ENCODE assay signal across 8 mouse cellular contexts in the genomic region with DNA sequence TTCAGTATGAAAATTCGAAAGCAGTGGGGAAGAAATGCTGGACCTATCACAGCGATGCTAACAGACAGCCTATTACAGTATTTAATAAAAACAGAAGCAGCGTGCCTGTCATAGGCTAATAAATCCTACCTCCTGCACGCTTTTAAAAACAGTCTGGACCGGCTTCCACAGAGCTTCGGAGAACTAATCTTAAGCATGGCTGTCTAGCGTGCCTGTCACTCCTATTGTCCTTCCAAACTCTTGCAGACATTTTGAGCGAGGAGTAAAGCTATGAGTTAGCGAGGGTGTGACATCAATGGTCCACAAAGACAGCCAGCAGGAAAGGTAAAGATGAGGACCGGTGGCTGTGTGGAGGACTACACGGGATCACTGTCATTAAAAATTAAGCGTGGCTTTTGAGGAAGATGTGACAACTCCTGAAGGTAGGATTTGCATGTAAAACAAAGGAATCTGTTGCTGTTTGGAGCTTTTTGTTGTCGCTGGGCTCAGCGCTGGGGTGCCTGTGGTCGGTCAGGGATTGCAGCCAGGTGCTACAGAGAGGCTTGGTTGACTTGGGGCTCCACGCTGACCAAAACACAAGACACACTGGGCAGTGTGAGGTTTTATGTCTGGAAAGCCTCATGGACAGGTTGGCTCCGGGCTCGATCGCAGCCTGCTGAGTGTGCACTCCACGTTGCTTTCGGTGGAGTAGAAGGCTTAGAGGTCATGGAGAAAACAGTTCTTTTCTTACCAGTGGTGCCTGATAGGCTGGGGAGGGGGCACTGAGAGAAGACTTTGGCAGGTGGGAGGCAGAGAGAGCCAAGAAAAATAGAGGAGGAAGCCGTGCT. TPM values are rescaled to one million over a fixed set of nuclear protein-coding genes. Genes with fewer than 3 reads are reported as not detected.
A peak's percentile ranks its signal among the peaks of the same experiment; 100 is the strongest.
DNase-seq lines count a peak whose midpoint lies in the region; ATAC-seq lines count a peak whose summit lies in the region.

A gene (plus strand): TSS at position 4 of the 827 bp plus-strand sequence.

- DNase-seq in adrenal gland, adult 2 months: peak; percentile 5
- DNase-seq in adrenal gland, adult 18-20 months (ENCODE audit: low spot score in 2 of 2): no peak
- peak; percentile 19 for DNase-seq in lung, postnatal 10 days
- no peak for DNase-seq in lung, postnatal 36 days
- no peak for DNase-seq in adipocyte (ENCODE audit: low spot score)
- DNase-seq in spleen, adult 18-20 months: no peak

- H3K27ac ChIP-seq in hindbrain, embryonic 12.5 days: no peak within 1 kb of the TSS
- no peak within 1 kb of the TSS for H3K27ac ChIP-seq in liver, embryonic 15.5 days (replicated peaks)

- 2% methylated on average over 22 of the region's 22 CpGs for WGBS in hindbrain, embryonic 12.5 days
- 3% methylated on average over 22 of the region's 22 CpGs for WGBS in liver, embryonic 15.5 days (ENCODE audit: insufficient replicate concordance)

- peak within 1 kb of the TSS; percentile 45 for H3K9ac ChIP-seq in hindbrain, embryonic 12.5 days
- H3K9ac ChIP-seq in liver, embryonic 15.5 days: no peak within 1 kb of the TSS

- no peaks in the 10 kb centered on the region for H3K36me3 ChIP-seq in hindbrain, embryonic 12.5 days
- no peaks in the 10 kb centered on the region for H3K36me3 ChIP-seq in liver, embryonic 15.5 days (replicated peaks)

- H3K4me2 ChIP-seq in hindbrain, embryonic 12.5 days (replicated peaks): peak within 1 kb of the TSS; percentile 61
- peak within 1 kb of the TSS; percentile 25 for H3K4me2 ChIP-seq in liver, embryonic 15.5 days

- peak within 1 kb of the TSS; percentile 34 for H3K4me3 ChIP-seq in hindbrain, embryonic 12.5 days
- H3K4me3 ChIP-seq in liver, embryonic 15.5 days (replicated peaks): no peak within 1 kb of the TSS

- no peaks in the 10 kb centered on the region for H3K9me3 ChIP-seq in hindbrain, embryonic 12.5 days (replicated peaks)
- no peaks in the 10 kb centered on the region for H3K9me3 ChIP-seq in liver, embryonic 15.5 days (replicated peaks)

- peak; percentile 48; the same call in 1 of the 2 replicates for ATAC-seq in hindbrain, embryonic 12.5 days (ENCODE audit: low FRiP score)
- no peak for ATAC-seq in liver, embryonic 15.5 days (ENCODE audit: insufficient read depth)

- H3K4me1 ChIP-seq in hindbrain, embryonic 12.5 days: no peaks in the 10 kb centered on the region
- H3K4me1 ChIP-seq in liver, embryonic 15.5 days (replicated peaks): no peaks in the 10 kb centered on the region

- H3K27me3 ChIP-seq in hindbrain, embryonic 12.5 days: 0 out of 2 replicates have a peak, but pooled peaks cover 3% of the 10 kb centered on the region
- H3K27me3 ChIP-seq in liver, embryonic 15.5 days: peaks cover 19% of the 10 kb centered on the region; the same call in 1 of the 2 replicates

RNA-seq across cellular contexts. Expression of the gene that starts here (rescaled TPM):
- total RNA-seq in adrenal gland, adult 2 months (2021): 1 to 10 TPM; 2.3 to 5.4 TPM
- polyA plus RNA-seq in adrenal gland, adult 2 months (2012; rRNA removed): 0.25 and 0.58 TPM in 2 replicates
- total RNA-seq in adrenal gland, adult 18-20 months (2021): 1 to 10 TPM; 5.0 to 7.5 TPM
- polyA plus RNA-seq in hindbrain, embryonic 12.5 days (2016; fragmentation: Nextera tagmentation; extraction: Ambion mirVana): 7.7 TPM in 2 replicates
- 0.13 and 0.17 TPM in 2 replicates for polyA plus RNA-seq in liver, embryonic 15.5 days (2015; fragmentation: Nextera tagmentation; extraction: Ambion mirVana)

Comparison
In these comparisons a context has a peak if more than half of its experiments do, and no peak if none do; other contexts are left out.
1. DNase-seq: peak in adrenal gland, adult 2 months (single experiment) and lung, postnatal 10 days (single experiment); none in adrenal gland, adult 18-20 months (0 of 2), lung, postnatal 36 days (single experiment), adipocyte (single experiment) and spleen, adult 18-20 months (0 of 2).